Mouse (Mus musculus): Measurements from ENCODE around the gene Rft1. TPM values are rescaled to one million over a fixed set of nuclear protein-coding genes. Genes with fewer than 3 reads are reported as not detected.

Rft1 gene
- polyA plus RNA-seq, 1 experiment from 2014 or later, result 6.5 TPM

DNA sequence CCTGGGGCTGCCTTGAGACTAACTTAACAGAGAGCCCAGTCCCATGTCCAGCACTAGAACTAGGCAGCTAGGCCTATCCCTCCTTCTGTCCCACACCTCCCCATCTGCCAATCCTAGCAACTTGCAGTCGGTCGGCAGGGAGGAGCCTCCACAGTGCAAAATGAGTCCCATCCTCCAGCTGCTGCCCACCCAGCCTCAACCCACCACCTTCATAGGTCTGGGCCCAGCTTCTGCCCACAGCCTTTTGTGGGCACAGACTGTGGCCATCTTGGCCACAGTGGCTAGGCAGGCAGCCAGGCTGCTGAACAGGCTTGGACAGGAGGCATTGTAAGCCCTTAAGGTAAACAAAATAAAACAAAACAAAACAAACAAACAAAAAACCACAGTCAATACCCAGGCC is 22.3 kb upstream of the Rft1 start:
- H3K36me3 ChIP-seq, result no peaks in the 10 kb centered on the region
- no peak for ATAC-seq
- no peak overlapping the region for H3K4me3 ChIP-seq
- no peak overlapping the region for H3K4me2 ChIP-seq
- no peaks in the 10 kb centered on the region for H3K9me3 ChIP-seq (replicated peaks)
- no peak overlapping the region for H3K27ac ChIP-seq
- peaks cover 39% of the 10 kb centered on the region for H3K4me1 ChIP-seq
- H3K9ac ChIP-seq, result no peak overlapping the region
- 56% methylated on average over 2 of the region's 2 CpGs for WGBS (ENCODE audit: insufficient replicate concordance)
- no peaks in the 10 kb centered on the region for H3K27me3 ChIP-seq (replicated peaks)

DNA sequence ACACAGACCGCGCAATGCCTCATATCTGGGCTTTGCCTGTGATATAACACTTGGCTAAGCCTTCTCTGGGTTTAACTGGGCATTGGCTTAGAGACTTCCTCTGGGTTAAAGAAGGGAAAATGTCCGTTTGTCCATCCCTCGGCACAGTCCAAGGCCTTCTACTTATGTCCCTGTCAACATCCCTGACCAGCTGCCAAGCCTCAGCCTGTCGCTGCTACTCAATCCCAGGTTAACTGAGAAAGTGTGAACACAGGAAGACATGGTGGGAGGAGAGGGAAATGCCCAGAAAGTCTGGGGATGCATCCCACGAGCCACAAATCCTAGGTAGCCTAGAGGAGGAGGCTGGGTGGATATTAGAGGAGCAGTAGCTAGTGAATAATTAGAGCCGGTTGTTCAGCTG is 20.5 kb upstream of the Rft1 start:
- H3K27ac ChIP-seq, result no peak overlapping the region
- H3K9me3 ChIP-seq (replicated peaks), result no peaks in the 10 kb centered on the region
- H3K9ac ChIP-seq, result no peak overlapping the region
- peaks cover 31% of the 10 kb centered on the region for H3K4me1 ChIP-seq
- WGBS (ENCODE audit: insufficient replicate concordance), result 70% methylated on average over 7 of the region's 7 CpGs
- no peak overlapping the region for H3K4me3 ChIP-seq
- H3K36me3 ChIP-seq, result no peaks in the 10 kb centered on the region
- H3K27me3 ChIP-seq (replicated peaks), result no peaks in the 10 kb centered on the region
- ATAC-seq, result no peak
- H3K4me2 ChIP-seq, result no peak overlapping the region

DNA sequence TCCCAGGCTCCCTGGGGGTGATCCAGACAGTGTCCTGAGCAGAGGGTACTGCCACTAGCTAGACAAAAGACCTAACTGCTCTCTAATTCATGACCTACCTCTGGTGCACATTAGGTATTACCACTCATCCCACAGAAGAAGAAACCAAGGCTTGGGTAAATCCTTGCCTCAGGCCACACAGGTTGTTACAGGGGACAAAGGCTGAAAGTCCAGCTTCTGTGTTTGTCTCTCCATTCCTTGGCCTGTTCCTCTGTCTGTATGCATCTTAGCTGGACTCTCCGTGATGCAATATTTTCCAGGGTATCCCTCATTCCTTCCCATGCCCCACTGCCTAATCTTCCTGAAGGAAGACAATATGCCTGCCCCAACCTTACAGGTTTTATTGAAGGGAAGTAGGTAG is 19.7 kb upstream of the Rft1 start:
- no peaks in the 10 kb centered on the region for H3K36me3 ChIP-seq
- peaks cover 24% of the 10 kb centered on the region for H3K4me1 ChIP-seq
- H3K27ac ChIP-seq, result no peak overlapping the region
- no peak overlapping the region for H3K4me2 ChIP-seq
- WGBS (ENCODE audit: insufficient replicate concordance), result 59% methylated on average over 1 of the region's 1 CpGs
- H3K9me3 ChIP-seq (replicated peaks), result no peaks in the 10 kb centered on the region
- H3K9ac ChIP-seq, result no peak overlapping the region
- ATAC-seq, result no peak
- no peak overlapping the region for H3K4me3 ChIP-seq
- H3K27me3 ChIP-seq (replicated peaks), result no peaks in the 10 kb centered on the region

- no peaks in the 10 kb centered on the region for H3K36me3 ChIP-seq
- H3K4me2 ChIP-seq, result no peak overlapping the region
- WGBS (ENCODE audit: insufficient replicate concordance), result 75% methylated on average over 13 of the region's 13 CpGs
- no peak overlapping the region for H3K4me3 ChIP-seq
- no peaks in the 10 kb centered on the region for H3K27me3 ChIP-seq (replicated peaks)
- H3K4me1 ChIP-seq, result peaks cover 20% of the 10 kb centered on the region
- H3K27ac ChIP-seq, result no peak overlapping the region
- no peak overlapping the region for H3K9ac ChIP-seq
- no peak for ATAC-seq
- no peaks in the 10 kb centered on the region for H3K9me3 ChIP-seq (replicated peaks)
Observed at GRCm38 (mm10) chr14:30635219-30635910, 18.8 kb upstream of the Rft1 start.

GRCm38 (mm10) chr14:30636499-30636898 is 17.7 kb upstream of the Rft1 start:
- no peak overlapping the region for H3K27ac ChIP-seq
- H3K4me3 ChIP-seq, result no peak overlapping the region
- no peak overlapping the region for H3K4me2 ChIP-seq
- ATAC-seq, result no peak
- peaks cover 14% of the 10 kb centered on the region for H3K4me1 ChIP-seq
- WGBS (ENCODE audit: insufficient replicate concordance), result 74% methylated on average over 9 of the region's 9 CpGs
- no peaks in the 10 kb centered on the region for H3K36me3 ChIP-seq
- no peak overlapping the region for H3K9ac ChIP-seq
- H3K27me3 ChIP-seq (replicated peaks), result no peaks in the 10 kb centered on the region
- H3K9me3 ChIP-seq (replicated peaks), result no peaks in the 10 kb centered on the region

- no peak for ATAC-seq
- no peaks in the 10 kb centered on the region for H3K9me3 ChIP-seq (replicated peaks)
- no peak overlapping the region for H3K4me2 ChIP-seq
- 58% methylated on average over 2 of the region's 2 CpGs for WGBS (ENCODE audit: insufficient replicate concordance)
- H3K27ac ChIP-seq, result no peak overlapping the region
- H3K36me3 ChIP-seq, result no peaks in the 10 kb centered on the region
- H3K27me3 ChIP-seq (replicated peaks), result no peaks in the 10 kb centered on the region
- H3K4me1 ChIP-seq, result peaks cover 9% of the 10 kb centered on the region
- H3K9ac ChIP-seq, result no peak overlapping the region
- no peak overlapping the region for H3K4me3 ChIP-seq
Observed at GRCm38 (mm10) chr14:30637087-30637486, 17.1 kb upstream of the Rft1 start.

GRCm38 (mm10) chr14:30638009-30638408 is 16.2 kb upstream of the Rft1 start:
- H3K4me1 ChIP-seq, result 0 out of 2 replicates have a peak, but pooled peaks cover under 1% of the 10 kb centered on the region
- no peak overlapping the region for H3K4me3 ChIP-seq
- H3K9me3 ChIP-seq (replicated peaks), result no peaks in the 10 kb centered on the region
- no peaks in the 10 kb centered on the region for H3K36me3 ChIP-seq
- H3K9ac ChIP-seq, result no peak overlapping the region
- H3K27me3 ChIP-seq (replicated peaks), result no peaks in the 10 kb centered on the region
- no peak overlapping the region for H3K4me2 ChIP-seq
- ATAC-seq, result no peak
- WGBS (ENCODE audit: insufficient replicate concordance), result 73% methylated on average over 4 of the region's 4 CpGs
- H3K27ac ChIP-seq, result no peak overlapping the region

- Histone ChIP-seq H3K4me2 (no peak overlapping the region), H3K9me3 (replicated peaks) (no peaks in the 10 kb centered on the region), H3K27me3 (replicated peaks) (no peaks in the 10 kb centered on the region), H3K4me1 (0 out of 2 replicates have a peak, but pooled peaks cover 2% of the 10 kb centered on the region), H3K36me3 (no peaks in the 10 kb centered on the region), H3K4me3 (no peak overlapping the region), H3K9ac (no peak overlapping the region), H3K27ac (no peak overlapping the region)
- no peak for ATAC-seq
- WGBS (ENCODE audit: insufficient replicate concordance), result 65% methylated on average over 4 of the region's 4 CpGs
Observed at GRCm38 (mm10) chr14:30638686-30639085, 15.5 kb upstream of the Rft1 start.

- H3K4me3 ChIP-seq, result no peak overlapping the region
- H3K27me3 ChIP-seq (replicated peaks), result no peaks in the 10 kb centered on the region
- H3K9ac ChIP-seq, result no peak overlapping the region
- H3K4me1 ChIP-seq, result 0 out of 2 replicates have a peak, but pooled peaks cover 4% of the 10 kb centered on the region
- H3K36me3 ChIP-seq, result no peaks in the 10 kb centered on the region
- H3K27ac ChIP-seq, result no peak overlapping the region
- WGBS (ENCODE audit: insufficient replicate concordance), result 44% methylated on average over 2 of the region's 2 CpGs
- no peaks in the 10 kb centered on the region for H3K9me3 ChIP-seq (replicated peaks)
- ATAC-seq, result no peak
- no peak overlapping the region for H3K4me2 ChIP-seq
Observed at GRCm38 (mm10) chr14:30641748-30642147, 12.4 kb upstream of the Rft1 start.

DNA sequence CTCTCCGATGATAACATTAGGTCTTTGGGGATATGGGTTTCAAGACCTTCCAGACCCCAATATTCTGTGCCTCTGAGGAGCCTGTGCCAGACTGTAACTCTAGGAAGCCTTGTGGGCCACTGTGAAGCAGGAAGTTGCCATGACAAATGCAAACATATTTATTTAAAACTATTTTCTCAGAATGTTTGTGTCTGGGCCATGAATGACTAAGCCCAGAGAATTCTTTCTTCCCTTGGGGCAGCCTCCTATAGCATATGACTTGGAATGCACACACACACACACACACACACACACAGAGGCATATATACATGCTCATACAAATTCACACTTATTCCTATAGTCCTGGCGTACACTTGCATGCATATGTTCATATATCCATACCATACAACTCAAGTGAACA is 10.1 kb upstream of the Rft1 start:
- no peak overlapping the region for H3K4me2 ChIP-seq
- ATAC-seq, result no peak
- H3K27ac ChIP-seq, result no peak overlapping the region
- no peaks in the 10 kb centered on the region for H3K36me3 ChIP-seq
- H3K4me3 ChIP-seq, result no peak overlapping the region
- 80% methylated on average over 2 of the region's 2 CpGs for WGBS (ENCODE audit: insufficient replicate concordance)
- H3K9me3 ChIP-seq (replicated peaks), result no peaks in the 10 kb centered on the region
- H3K9ac ChIP-seq, result no peak overlapping the region
- 0 out of 2 replicates have a peak, but pooled peaks cover 4% of the 10 kb centered on the region for H3K4me1 ChIP-seq
- no peaks in the 10 kb centered on the region for H3K27me3 ChIP-seq (replicated peaks)

GRCm38 (mm10) chr14:30645066-30645465 is 9.1 kb upstream of the Rft1 start:
- H3K9ac ChIP-seq, result no peak overlapping the region
- no peaks in the 10 kb centered on the region for H3K27me3 ChIP-seq (replicated peaks)
- no peak overlapping the region for H3K27ac ChIP-seq
- no peak overlapping the region for H3K4me3 ChIP-seq
- no peak overlapping the region for H3K4me2 ChIP-seq
- H3K9me3 ChIP-seq (replicated peaks), result no peaks in the 10 kb centered on the region
- WGBS (ENCODE audit: insufficient replicate concordance), result 58% methylated on average over 8 of the region's 8 CpGs
- no peak for ATAC-seq
- 0 out of 2 replicates have a peak, but pooled peaks cover 4% of the 10 kb centered on the region for H3K4me1 ChIP-seq
- H3K36me3 ChIP-seq, result no peaks in the 10 kb centered on the region

GRCm38 (mm10) chr14:30646486-30646885 is 7.7 kb upstream of the Rft1 start:
- 78% methylated on average over 1 of the region's 1 CpGs for WGBS (ENCODE audit: insufficient replicate concordance)
- no peak for ATAC-seq
- H3K9me3 ChIP-seq (replicated peaks), result no peaks in the 10 kb centered on the region
- H3K4me1 ChIP-seq, result 0 out of 2 replicates have a peak, but pooled peaks cover 4% of the 10 kb centered on the region
- no peak overlapping the region for H3K27ac ChIP-seq
- no peaks in the 10 kb centered on the region for H3K36me3 ChIP-seq
- H3K9ac ChIP-seq, result no peak overlapping the region
- H3K4me2 ChIP-seq, result no peak overlapping the region
- no peak overlapping the region for H3K4me3 ChIP-seq
- no peaks in the 10 kb centered on the region for H3K27me3 ChIP-seq (replicated peaks)

DNA sequence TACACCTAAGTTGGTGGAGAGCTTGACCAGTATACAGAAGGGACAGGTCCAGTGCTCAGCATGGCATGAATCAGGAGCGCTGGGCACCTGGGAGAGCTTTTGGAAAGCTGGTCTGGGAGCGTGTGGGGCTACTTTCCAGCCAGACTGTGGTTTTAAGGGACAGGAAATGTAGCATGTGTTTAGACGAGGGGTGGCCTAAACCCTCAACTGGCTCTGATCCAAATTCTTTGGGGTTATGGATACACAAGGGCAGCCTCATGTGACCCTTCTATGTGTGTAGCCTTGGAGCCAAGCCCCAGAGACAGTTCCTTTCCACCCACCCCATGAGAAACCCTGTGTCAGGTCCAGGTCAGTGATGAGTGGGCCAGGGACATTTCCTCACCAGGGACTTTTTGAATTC is 5.7 kb upstream of the Rft1 start:
- H3K27me3 ChIP-seq (replicated peaks), result no peaks in the 10 kb centered on the region
- ATAC-seq, result no peak
- 39% methylated on average over 3 of the region's 3 CpGs for WGBS (ENCODE audit: insufficient replicate concordance)

More for the DNA sequence above, 5.7 kb upstream of the Rft1 start:
- H3K4me2 ChIP-seq, result no peak overlapping the region
- H3K9ac ChIP-seq, result no peak overlapping the region
- H3K4me1 ChIP-seq, result peaks cover 6% of the 10 kb centered on the region
- no peaks in the 10 kb centered on the region for H3K9me3 ChIP-seq (replicated peaks)
- no peaks in the 10 kb centered on the region for H3K36me3 ChIP-seq
- no peak overlapping the region for H3K4me3 ChIP-seq
- H3K27ac ChIP-seq, result no peak overlapping the region
